In the genomic region with DNA sequence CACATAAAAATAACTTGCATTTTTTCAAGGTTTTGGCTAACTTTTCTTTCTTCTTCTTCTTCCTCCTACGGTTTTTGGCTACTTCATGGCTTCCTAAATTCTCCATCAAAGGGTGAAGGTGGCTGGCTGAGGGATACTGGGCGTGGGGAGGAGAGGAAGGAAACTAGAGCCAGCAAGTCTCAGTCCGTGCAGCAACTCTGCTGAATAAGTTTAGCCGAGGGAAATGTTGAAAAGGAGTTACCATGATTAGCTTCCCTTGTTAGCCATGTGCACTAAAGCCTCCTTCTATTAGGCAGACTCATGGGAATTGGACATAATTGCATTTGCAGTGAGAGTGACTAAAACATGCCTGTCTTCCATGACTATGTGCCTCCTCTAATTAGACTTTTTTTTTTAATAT, we compare ENCODE assay signal across 25 mouse cellular contexts.
A peak's percentile ranks its signal among the peaks of the same experiment; 100 is the strongest.
DNase-seq lines count a peak whose midpoint lies in the region; ATAC-seq and TF ChIP-seq lines count a peak whose summit lies in the region.
"Had no signal": no experiment of that assay in that cellular context is flagged by ENCODE, and none has a peak within 500 bp of the region (broad histone marks: within the 10 kb centered on the region; RNA-seq: fewer than 3 reads in every experiment).

No protein-coding gene starts in this region.

- no peaks in the 10 kb centered on the region for H3K9me3 ChIP-seq in heart, embryonic 12.5 days (replicated peaks)
- H3K9me3 ChIP-seq in limb, embryonic 14.5 days (ENCODE audit: control insufficient read depth, low read length) = no peaks in the 10 kb centered on the region
- no peaks in the 10 kb centered on the region for H3K9me3 ChIP-seq in limb, embryonic 10.5 days (replicated peaks)
- H3K9me3 ChIP-seq: forebrain, embryonic 10.5 days; forebrain, embryonic 13.5 days; heart, embryonic 10.5 days; hindbrain, embryonic 15.5 days; intestine, embryonic 15.5 days had no signal

- H3K36me3 ChIP-seq in heart, embryonic 12.5 days = no peaks in the 10 kb centered on the region
- no peaks in the 10 kb centered on the region for H3K36me3 ChIP-seq in limb, embryonic 14.5 days (ENCODE audit: control insufficient read depth, insufficient read depth, low read length)
- H3K36me3 ChIP-seq in limb, embryonic 10.5 days = no peaks in the 10 kb centered on the region
- H3K36me3 ChIP-seq: forebrain, embryonic 10.5 days; G1E; heart, embryonic 10.5 days; hindbrain, embryonic 15.5 days; intestine, embryonic 15.5 days had no signal

- peak; percentile 29 for DNase-seq in gastrocnemius, adult 2 months
- DNase-seq in gastrocnemius, postnatal 10 days = no peak
- DNase-seq in heart, adult 8-10 months (ENCODE audit: low spot score) = peak; percentile 50
- peak; percentile 5 for DNase-seq in limb, embryonic 14.5 days (ENCODE audit: low spot score)
- no peak for DNase-seq in limb, embryonic 10.5 days (ENCODE audit: low spot score)
- DNase-seq in brain, embryonic 14.5 days (ENCODE audit: low read depth) = peak; percentile 41
- DNase-seq: adrenal gland, adult 2 months; adrenal gland, postnatal 14 days; B cell, adult 2 months; cerebellum, adult 11-12 months; cerebellum, adult 9-10 months; cerebellum, postnatal 14 days; gastrocnemius, postnatal 14 days; heart, postnatal 36 days; kidney, adult 11 months; kidney, adult 9 months had no signal

- TF ChIP-seq POLR2A in limb, embryonic 14.5 days (IDR thresholded peaks at IDR 0.05; ENCODE audit: borderline replicate concordance, extremely low read depth, insufficient read depth, insufficient read length) = no peak
- no peak for TF ChIP-seq POLR2A in brain, embryonic 14.5 days (IDR thresholded peaks at IDR 0.05; ENCODE audit: borderline replicate concordance, extremely low read depth, insufficient read depth, insufficient read length, poor library complexity, severe bottlenecking)

- TF ChIP-seq CTCF in gastrocnemius, adult 2 months (IDR thresholded peaks at IDR 0.05) = no peak
- TF ChIP-seq CTCF in brain, embryonic 14.5 days (IDR thresholded peaks at IDR 0.05; ENCODE audit: borderline replicate concordance, extremely low read depth, insufficient read depth, insufficient read length) = no peak

- H3K27ac ChIP-seq in gastrocnemius, adult 2 months = no peak overlapping the region
- no peak overlapping the region for H3K27ac ChIP-seq in heart, embryonic 12.5 days (ENCODE audit: poor library complexity, severe bottlenecking)
- no peak overlapping the region for H3K27ac ChIP-seq in limb, embryonic 14.5 days (replicated peaks; ENCODE audit: low read depth, low read length)
- no peak overlapping the region for H3K27ac ChIP-seq in limb, embryonic 10.5 days
- H3K27ac ChIP-seq: forebrain, embryonic 10.5 days; forebrain, embryonic 13.5 days; heart, embryonic 10.5 days; hindbrain, embryonic 15.5 days; intestine, embryonic 15.5 days had no signal

- H3K4me2 ChIP-seq in heart, embryonic 12.5 days = no peak overlapping the region
- H3K4me2 ChIP-seq in limb, embryonic 14.5 days (replicated peaks; ENCODE audit: low read depth, low read length, severe bottlenecking) = no peak overlapping the region
- H3K4me2 ChIP-seq: forebrain, embryonic 13.5 days; hindbrain, embryonic 15.5 days; intestine, embryonic 15.5 days had no signal

- intact Hi-C loops in gastrocnemius, adult 2 months (cut with DNase I) = no loop called here

- H3K9ac ChIP-seq in heart, embryonic 12.5 days = no peak overlapping the region
- H3K9ac ChIP-seq in limb, embryonic 14.5 days (ENCODE audit: low read depth, low read length, severe bottlenecking) = no peak overlapping the region
- H3K9ac ChIP-seq: forebrain, embryonic 13.5 days; hindbrain, embryonic 15.5 days; intestine, embryonic 15.5 days had no signal

- ATAC-seq in heart, embryonic 12.5 days (ENCODE audit: insufficient number of reproducible peaks, low FRiP score) = no peak
- no peak for ATAC-seq in limb, embryonic 14.5 days (ENCODE audit: low FRiP score, low read depth)
- ATAC-seq: forebrain, embryonic 13.5 days; forebrain, embryonic 16.5 days; intestine, embryonic 15.5 days had no signal

- no peaks in the 10 kb centered on the region for H3K27me3 ChIP-seq in heart, embryonic 12.5 days (replicated peaks)
- H3K27me3 ChIP-seq in limb, embryonic 14.5 days (ENCODE audit: control insufficient read depth, insufficient read depth, low read length) = no peaks in the 10 kb centered on the region
- no peaks in the 10 kb centered on the region for H3K27me3 ChIP-seq in limb, embryonic 10.5 days (ENCODE audit: low read depth, poor library complexity, severe bottlenecking)
- H3K27me3 ChIP-seq: CH12.LX; forebrain, embryonic 13.5 days; hindbrain, embryonic 15.5 days; intestine, embryonic 15.5 days had no signal

- 72% methylated on average over 4 of the region's 4 CpGs for WGBS in heart, embryonic 12.5 days
- 45% methylated on average over 4 of the region's 4 CpGs for WGBS in limb, embryonic 14.5 days
- WGBS in limb, embryonic 10.5 days = 73% methylated on average over 4 of the region's 4 CpGs

- no peaks in the 10 kb centered on the region for H3K4me1 ChIP-seq in heart, embryonic 12.5 days (replicated peaks)
- no peaks in the 10 kb centered on the region for H3K4me1 ChIP-seq in limb, embryonic 14.5 days (ENCODE audit: control insufficient read depth, insufficient read depth, low read length)
- no peaks in the 10 kb centered on the region for H3K4me1 ChIP-seq in limb, embryonic 10.5 days
- H3K4me1 ChIP-seq: forebrain, embryonic 10.5 days; forebrain, embryonic 13.5 days; heart, embryonic 10.5 days; hindbrain, embryonic 15.5 days; intestine, embryonic 15.5 days had no signal

- no peak overlapping the region for H3K4me3 ChIP-seq in gastrocnemius, adult 2 months
- no peak overlapping the region for H3K4me3 ChIP-seq in heart, embryonic 12.5 days
- H3K4me3 ChIP-seq in limb, embryonic 14.5 days (replicated peaks; ENCODE audit: low read length) = no peak overlapping the region
- H3K4me3 ChIP-seq in limb, embryonic 10.5 days = no peak overlapping the region
- H3K4me3 ChIP-seq: forebrain, embryonic 10.5 days; forebrain, embryonic 13.5 days; heart, embryonic 10.5 days; hindbrain, embryonic 15.5 days; intestine, embryonic 15.5 days had no signal

Comparison
In these comparisons a context has a peak if more than half of its experiments do, and no peak if none do; other contexts are left out.
1. DNase-seq: peak in gastrocnemius, adult 2 months (single experiment), heart, adult 8-10 months (single experiment), limb, embryonic 14.5 days (single experiment) and brain, embryonic 14.5 days (single experiment); none in gastrocnemius, postnatal 10 days (single experiment) and limb, embryonic 10.5 days (single experiment).